Mouse (Mus musculus) adrenal gland, postnatal 4 days (tissue): ENCODE results near the gene Eif4h. TPM values are rescaled to one million over a fixed set of nuclear protein-coding genes. Genes with fewer than 3 reads are reported as not detected.
"Not testable (repeated sequence)": the region's sequence is repeated elsewhere in the genome, so short reads cannot be mapped to it uniquely, and the experiment has no call there.

Experiments
- DNase-seq, 2 experiments: peaks; one replicate each; pipeline ENCODE4 v3.0.0; 2021 to 2022; ENCODE audit warnings: low spot score in 2 of 2, mixed read lengths in 2 of 2
- total RNA-seq, 2 experiments: library from RNA; stranded (reverse); gene quantifications; 2 replicates each; pipeline ENCODE4 v1.2.3; 2021

Gene Eif4h
- total RNA-seq, 2 experiments from 2014 or later = 336 to 353 TPM

DNA sequence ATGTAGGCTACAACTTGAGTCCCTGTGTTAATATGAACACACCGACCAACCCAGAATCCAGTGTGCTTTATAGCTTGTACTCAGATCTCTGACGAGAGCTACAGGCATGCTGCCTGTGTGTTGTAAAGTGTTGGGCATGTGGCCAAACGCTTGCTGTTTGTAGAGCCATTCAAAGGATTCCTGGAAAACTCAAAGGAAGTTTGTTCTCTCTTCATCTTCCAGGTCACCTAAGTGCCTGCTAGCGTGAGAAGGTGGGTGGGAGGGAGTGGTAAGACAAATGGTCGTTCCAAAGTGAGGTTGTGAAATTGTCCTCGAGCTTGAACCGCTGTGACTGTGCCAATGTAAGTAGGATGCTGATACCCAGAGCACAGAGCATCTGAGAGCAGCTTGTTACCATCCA is 12.7 kb upstream of the Eif4h start:
- no peak for DNase-seq

- no peak for DNase-seq
Measured at GRCm38 (mm10) chr5:134650926-134651325, 11.6 kb upstream of the Eif4h start.

GRCm38 (mm10) chr5:134648976-134649375 is 9.7 kb upstream of the Eif4h start:
- DNase-seq = not testable (repeated sequence)

- no peak for DNase-seq
Measured at GRCm38 (mm10) chr5:134647394-134647793, 8.1 kb upstream of the Eif4h start.

- no peak for DNase-seq
Measured at GRCm38 (mm10) chr5:134646461-134646860, 7.2 kb upstream of the Eif4h start.

DNA sequence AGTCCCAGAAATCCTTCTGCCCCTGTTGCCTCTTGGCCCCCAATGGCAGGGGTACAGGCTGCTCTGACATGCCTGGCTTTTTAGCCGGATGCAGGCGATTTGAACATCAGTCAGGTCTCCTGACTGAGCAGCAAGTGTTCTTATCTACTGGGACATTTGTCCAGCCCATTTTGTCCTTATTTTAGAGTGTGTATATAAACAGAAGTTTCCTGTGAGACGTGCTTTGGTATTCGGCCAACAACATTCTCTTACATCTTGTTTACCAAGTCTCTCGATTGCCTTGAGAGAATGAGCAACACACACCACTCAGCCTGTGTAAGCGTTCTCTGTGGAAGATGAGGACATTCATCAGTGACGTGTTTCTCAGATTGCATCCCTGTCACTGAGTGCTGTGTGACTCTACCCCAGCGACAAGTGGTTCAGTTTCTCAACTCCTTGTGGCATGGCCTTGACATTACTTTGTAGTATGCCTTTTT is 5.4 kb upstream of the Eif4h start:
- DNase-seq = no peak

DNA sequence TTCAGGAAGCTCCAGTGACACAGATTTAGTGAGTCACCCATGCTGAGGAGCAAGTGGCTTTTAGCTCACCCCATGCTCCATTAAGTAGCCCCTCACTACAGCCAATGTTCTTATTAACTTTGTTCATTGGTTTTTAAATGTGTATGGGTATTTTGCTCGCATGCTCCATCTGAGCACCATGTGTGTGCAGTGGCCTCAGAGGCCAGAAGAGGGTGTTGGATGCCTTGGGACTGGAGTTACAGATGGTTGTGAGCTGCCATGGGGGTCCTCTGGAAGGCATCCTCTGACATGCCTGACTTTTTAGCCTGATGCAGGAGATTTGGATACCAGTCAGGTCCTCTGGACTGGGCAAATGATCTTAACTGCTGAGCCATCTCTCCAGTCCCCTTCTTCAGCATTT is 4.8 kb upstream of the Eif4h start:
- no peak for DNase-seq

GRCm38 (mm10) chr5:134640371-134640770 is 1.1 kb upstream of the Eif4h start:
- no peak for DNase-seq

- no peak for DNase-seq
Measured at GRCm38 (mm10) chr5:134638461-134639268, 625 bp downstream of the Eif4h start.

- DNase-seq = no peak
Measured at GRCm38 (mm10) chr5:134637820-134638367, 1.4 kb downstream of the Eif4h start.

DNA sequence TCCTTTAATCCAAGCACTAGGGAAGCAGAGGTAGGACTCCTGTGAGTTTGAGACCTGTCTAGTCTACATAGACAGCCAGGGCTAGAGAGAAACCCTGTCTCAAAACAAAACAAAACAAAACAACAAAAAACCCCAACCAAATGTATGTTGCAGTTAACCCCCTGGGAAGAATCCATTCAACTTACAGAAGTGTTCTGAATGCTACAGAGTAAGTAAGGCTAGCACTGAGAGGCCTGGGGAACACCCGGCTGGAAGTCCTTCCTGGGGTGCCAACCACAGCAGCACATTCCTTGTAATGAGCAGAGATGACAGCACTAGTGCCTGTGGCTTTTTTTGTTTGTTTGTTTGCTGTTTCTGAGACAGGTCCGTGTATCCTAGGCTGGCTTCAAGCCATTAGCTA is 6.4 kb downstream of the Eif4h start:
- no peak for DNase-seq

GRCm38 (mm10) chr5:134630835-134631234 is 8.5 kb downstream of the Eif4h start:
- DNase-seq = no peak

DNA sequence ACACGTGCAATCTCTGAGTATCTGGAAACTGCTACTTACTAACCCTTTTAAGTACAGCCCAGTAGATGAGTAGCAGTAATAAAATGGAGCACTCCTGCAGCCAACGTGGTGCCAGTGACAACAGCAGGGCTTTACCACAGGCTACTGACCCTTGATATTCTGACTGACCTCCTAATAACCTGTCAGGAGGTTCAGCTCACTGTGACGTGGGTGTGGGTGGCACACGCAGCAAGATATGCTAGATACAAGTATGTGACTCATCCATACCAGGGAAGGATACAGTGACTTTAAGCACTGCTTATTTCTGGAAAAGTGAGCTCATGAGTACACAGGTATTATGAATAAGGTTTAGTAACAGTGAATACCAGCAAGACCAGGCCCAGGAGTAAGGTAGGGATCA is 9.8 kb downstream of the Eif4h start:
- no peak for DNase-seq

DNA sequence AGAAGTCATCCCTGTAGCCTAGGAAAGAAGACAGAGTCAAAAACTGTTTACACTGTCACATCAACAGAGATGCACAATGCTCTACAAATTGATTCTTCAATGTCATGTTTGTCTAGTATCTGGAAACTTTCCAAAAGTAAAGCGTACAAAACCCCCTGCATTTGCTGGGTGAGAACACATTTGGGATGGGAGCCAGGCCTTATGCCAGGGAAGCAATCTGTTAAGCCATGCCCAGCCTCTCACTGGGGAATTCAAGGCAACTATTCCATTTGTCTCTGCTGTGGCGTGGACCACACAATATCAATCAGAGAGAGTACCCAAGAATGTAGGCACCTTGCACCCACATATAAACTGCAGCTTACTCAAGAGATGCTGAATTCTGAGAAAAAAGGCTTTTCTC is 17.2 kb downstream of the Eif4h start:
- no peak for DNase-seq

GRCm38 (mm10) chr5:134621099-134621640 is 18.1 kb downstream of the Eif4h start:
- no peak for DNase-seq

DNA sequence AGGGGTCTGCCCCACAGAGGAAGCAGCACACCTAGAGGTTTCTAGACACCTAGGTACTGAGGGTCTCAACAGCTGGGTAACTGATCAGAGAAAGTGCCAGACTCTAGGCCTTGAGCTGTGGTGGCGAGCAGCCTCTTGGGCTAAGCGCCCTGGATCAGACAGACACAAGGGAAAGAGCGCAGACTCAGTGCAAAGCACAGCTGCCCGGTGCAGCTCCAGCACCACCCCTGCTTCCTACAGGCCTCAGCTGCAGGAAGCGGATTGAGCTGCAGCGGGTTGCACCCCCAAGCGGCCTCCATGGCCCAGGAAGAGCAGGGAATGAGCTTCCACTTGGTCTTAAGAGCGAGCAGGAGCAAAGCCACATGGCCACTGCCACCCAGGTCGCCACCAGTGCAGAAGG is 18.8 kb downstream of the Eif4h start:
- DNase-seq = no peak

- peak; percentile 29 to 65 for DNase-seq
Measured at GRCm38 (mm10) chr5:134617071-134617470, 22.2 kb downstream of the Eif4h start.

- no peak for DNase-seq
Measured at GRCm38 (mm10) chr5:134615780-134616179, 23.5 kb downstream of the Eif4h start.

- no peak for DNase-seq
Measured at GRCm38 (mm10) chr5:134615380-134615779, 23.9 kb downstream of the Eif4h start.

- DNase-seq = no peak
Measured at GRCm38 (mm10) chr5:134614802-134615201, 24.5 kb downstream of the Eif4h start, which contains the start of gene Lat2. Gene Lat2 (minus strand): TSS chr5:134615025.

GRCm38 (mm10) chr5:134614296-134614695 is 25.0 kb downstream of the Eif4h start:
- no peak for DNase-seq

DNA sequence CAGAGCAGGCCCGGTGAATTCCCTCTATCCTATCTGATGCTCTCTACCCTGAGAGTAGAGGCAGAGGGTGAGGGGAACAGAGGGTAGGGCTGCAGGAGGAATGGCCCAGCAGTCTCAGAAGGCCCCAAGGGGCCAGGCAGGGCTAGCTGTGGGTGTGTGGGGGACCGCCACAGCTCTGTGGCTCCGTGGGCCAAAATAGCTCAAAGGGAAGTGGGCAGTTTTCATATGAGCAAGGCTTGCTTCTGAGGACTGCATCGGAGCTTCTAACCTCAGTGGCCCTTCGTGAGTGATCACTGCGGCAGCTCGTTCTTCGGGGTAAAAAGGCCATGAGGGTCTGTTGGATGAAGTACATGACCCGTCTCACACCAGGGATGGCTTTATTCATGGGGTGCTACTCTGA is 25.6 kb downstream of the Eif4h start:
- DNase-seq = no peak
